Mouse (Mus musculus): ENCODE results near the gene Hlf. TPM values are rescaled to one million over a fixed set of nuclear protein-coding genes. Genes with fewer than 3 reads are reported as not detected.

Hlf gene
- 5.0 TPM in 2 replicates for polyA plus RNA-seq (2015; fragmentation: Nextera tagmentation; extraction: Ambion mirVana)

GRCm38 (mm10) chr11:90390817-90391173 lies at the start of gene Hlf:
Gene Hlf, minus strand, starts transcription at chr11:90390895.
- peak; percentile 71 for ATAC-seq (ENCODE audit: insufficient read depth)
- WGBS (ENCODE audit: insufficient replicate concordance): under 1% methylated on average over 40 of the region's 40 CpGs
- peaks cover 68% of the 10 kb centered on the region for H3K27me3 ChIP-seq

GRCm38 (mm10) chr11:90438768-90439167 lies 48.1 kb upstream of the Hlf start:
- Histone ChIP-seq H3K36me3 (replicated peaks) (no peaks in the 10 kb centered on the region), H3K9ac (no peak overlapping the region), H3K27me3 (no peaks in the 10 kb centered on the region), H3K27ac (replicated peaks) (no peak overlapping the region), H3K4me1 (replicated peaks) (no peaks in the 10 kb centered on the region), H3K4me2 (no peak overlapping the region), H3K9me3 (replicated peaks) (no peaks in the 10 kb centered on the region), H3K4me3 (replicated peaks) (no peak overlapping the region)
- no peak for ATAC-seq (ENCODE audit: insufficient read depth)
- 69% methylated on average over 5 of the region's 5 CpGs for WGBS (ENCODE audit: insufficient replicate concordance)

More at GRCm38 (mm10) chr11:90390817-90391173, at the start of gene Hlf:
- peak within 1 kb of the TSS; percentile 21; the same call in 1 of the 2 replicates for H3K9ac ChIP-seq
- no peaks in the 10 kb centered on the region for H3K9me3 ChIP-seq (replicated peaks)
- no peaks in the 10 kb centered on the region for H3K36me3 ChIP-seq (replicated peaks)
- no peak within 1 kb of the TSS for H3K27ac ChIP-seq (replicated peaks)
- H3K4me1 ChIP-seq (replicated peaks): peaks cover 21% of the 10 kb centered on the region
- peak within 1 kb of the TSS; percentile 53 for H3K4me3 ChIP-seq (replicated peaks)
- H3K4me2 ChIP-seq: peak within 1 kb of the TSS; percentile 76

- Histone ChIP-seq H3K36me3 (replicated peaks) (no peaks in the 10 kb centered on the region), H3K4me1 (replicated peaks) (no peaks in the 10 kb centered on the region), H3K9ac (no peak overlapping the region), H3K27me3 (no peaks in the 10 kb centered on the region), H3K27ac (replicated peaks) (no peak overlapping the region), H3K9me3 (replicated peaks) (no peaks in the 10 kb centered on the region), H3K4me3 (replicated peaks) (no peak overlapping the region), H3K4me2 (no peak overlapping the region)
- 67% methylated on average over 4 of the region's 4 CpGs for WGBS (ENCODE audit: insufficient replicate concordance)
- no peak for ATAC-seq (ENCODE audit: insufficient read depth)
Measured at GRCm38 (mm10) chr11:90425207-90425525, 34.5 kb upstream of the Hlf start.

- Histone ChIP-seq H3K4me1 (replicated peaks) (no peaks in the 10 kb centered on the region), H3K36me3 (replicated peaks) (no peaks in the 10 kb centered on the region), H3K27ac (replicated peaks) (no peak overlapping the region), H3K9ac (no peak overlapping the region), H3K9me3 (replicated peaks) (no peaks in the 10 kb centered on the region), H3K27me3 (peaks cover 6% of the 10 kb centered on the region), H3K4me3 (replicated peaks) (no peak overlapping the region), H3K4me2 (no peak overlapping the region)
- 61% methylated on average over 11 of the region's 11 CpGs for WGBS (ENCODE audit: insufficient replicate concordance)
- no peak for ATAC-seq (ENCODE audit: insufficient read depth)
Measured at GRCm38 (mm10) chr11:90424334-90425206, 33.9 kb upstream of the Hlf start.

GRCm38 (mm10) chr11:90423896-90424295 lies 33.2 kb upstream of the Hlf start:
- Histone ChIP-seq H3K4me3 (replicated peaks) (no peak overlapping the region), H3K36me3 (replicated peaks) (no peaks in the 10 kb centered on the region), H3K9me3 (replicated peaks) (no peaks in the 10 kb centered on the region), H3K9ac (no peak overlapping the region), H3K4me1 (replicated peaks) (no peaks in the 10 kb centered on the region), H3K4me2 (no peak overlapping the region), H3K27me3 (peaks cover 13% of the 10 kb centered on the region), H3K27ac (replicated peaks) (no peak overlapping the region)
- WGBS (ENCODE audit: insufficient replicate concordance): 41% methylated on average over 3 of the region's 3 CpGs
- ATAC-seq (ENCODE audit: insufficient read depth): no peak

- Histone ChIP-seq H3K4me2 (no peak overlapping the region), H3K27me3 (peaks cover 33% of the 10 kb centered on the region), H3K36me3 (replicated peaks) (no peaks in the 10 kb centered on the region), H3K9me3 (replicated peaks) (no peaks in the 10 kb centered on the region), H3K4me1 (replicated peaks) (peaks cover 7% of the 10 kb centered on the region; the same call in 1 of the 2 replicates), H3K4me3 (replicated peaks) (no peak overlapping the region), H3K27ac (replicated peaks) (no peak overlapping the region), H3K9ac (no peak overlapping the region)
- WGBS (ENCODE audit: insufficient replicate concordance): 28% methylated on average over 11 of the region's 11 CpGs
- ATAC-seq (ENCODE audit: insufficient read depth): no peak
Measured at GRCm38 (mm10) chr11:90419706-90420105, 29.0 kb upstream of the Hlf start.

GRCm38 (mm10) chr11:90417921-90418320 lies 27.2 kb upstream of the Hlf start:
- H3K27ac ChIP-seq (replicated peaks): no peak overlapping the region
- no peaks in the 10 kb centered on the region for H3K36me3 ChIP-seq (replicated peaks)
- H3K4me2 ChIP-seq: peak overlapping the region; percentile 57
- WGBS (ENCODE audit: insufficient replicate concordance): 0% methylated on average over 42 of the region's 42 CpGs
- H3K27me3 ChIP-seq: peaks cover 33% of the 10 kb centered on the region
- peaks cover 7% of the 10 kb centered on the region; the same call in 1 of the 2 replicates for H3K4me1 ChIP-seq (replicated peaks)
- H3K9ac ChIP-seq: no peak overlapping the region
- peak overlapping the region; percentile 26 for H3K4me3 ChIP-seq (replicated peaks)
- no peaks in the 10 kb centered on the region for H3K9me3 ChIP-seq (replicated peaks)
- peak; percentile 91 for ATAC-seq (ENCODE audit: insufficient read depth)

GRCm38 (mm10) chr11:90417011-90417410 lies 26.3 kb upstream of the Hlf start:
- no peak for ATAC-seq (ENCODE audit: insufficient read depth)
- Histone ChIP-seq H3K4me1 (replicated peaks) (peaks cover 7% of the 10 kb centered on the region; the same call in 1 of the 2 replicates), H3K4me2 (no peak overlapping the region), H3K36me3 (replicated peaks) (no peaks in the 10 kb centered on the region), H3K4me3 (replicated peaks) (no peak overlapping the region), H3K27me3 (peaks cover 33% of the 10 kb centered on the region), H3K27ac (replicated peaks) (no peak overlapping the region), H3K9me3 (replicated peaks) (no peaks in the 10 kb centered on the region), H3K9ac (no peak overlapping the region)
- 65% methylated on average over 5 of the region's 5 CpGs for WGBS (ENCODE audit: insufficient replicate concordance)

- Histone ChIP-seq H3K9ac (no peak overlapping the region), H3K27me3 (no peaks in the 10 kb centered on the region), H3K4me3 (replicated peaks) (no peak overlapping the region), H3K27ac (replicated peaks) (no peak overlapping the region), H3K4me2 (no peak overlapping the region), H3K36me3 (replicated peaks) (no peaks in the 10 kb centered on the region), H3K9me3 (replicated peaks) (no peaks in the 10 kb centered on the region), H3K4me1 (replicated peaks) (no peaks in the 10 kb centered on the region)
- 7% methylated on average over 6 of the region's 6 CpGs for WGBS (ENCODE audit: insufficient replicate concordance)
- no peak for ATAC-seq (ENCODE audit: insufficient read depth)
Measured at GRCm38 (mm10) chr11:90398850-90399249, 8.2 kb upstream of the Hlf start.

GRCm38 (mm10) chr11:90391271-90392185 lies 833 bp upstream of the Hlf start:
- WGBS (ENCODE audit: insufficient replicate concordance): 38% methylated on average over 14 of the region's 14 CpGs
- Histone ChIP-seq H3K4me3 (replicated peaks) (peak overlapping the region; percentile 53; the same call in 1 of the 2 replicates), H3K9me3 (replicated peaks) (no peaks in the 10 kb centered on the region), H3K36me3 (replicated peaks) (no peaks in the 10 kb centered on the region), H3K4me1 (replicated peaks) (peaks cover 21% of the 10 kb centered on the region), H3K9ac (no peak overlapping the region), H3K27me3 (peaks cover 61% of the 10 kb centered on the region), H3K27ac (replicated peaks) (no peak overlapping the region), H3K4me2 (peak overlapping the region; percentile 76)
- ATAC-seq (ENCODE audit: insufficient read depth): no peak

Measured in liver, embryonic 15.5 days (tissue).